Mouse (Mus musculus) left cerebral cortex, postnatal 14 days (tissue): ENCODE results near the gene Apbb1. TPM values are rescaled to one million over a fixed set of nuclear protein-coding genes. Genes with fewer than 3 reads are reported as not detected.

Experiments used
- DNase-seq, 2 experiments: peaks; one replicate each; pipeline ENCODE4 v3.0.0; 2021 to 2022; ENCODE audit warnings: low spot score in 2 of 2, mixed read lengths in 1 of 2
- intact Hi-C: fragments of 180-260 bp; cut with DNase I; formaldehyde crosslinking; loops from one replicate; pipeline ENCODE4 v1.15.1; 2025
- long read RNA-seq, 2 experiments: library from polyadenylated mRNA; stranded (forward); transcript quantifications; one replicate each; pipeline ENCODE4 v2.0.0; 2021
- total RNA-seq, 2 experiments: library from RNA; stranded (reverse); gene quantifications; 2 replicates each; pipeline ENCODE4 v1.2.3; 2021

The Apbb1 gene
- total RNA-seq = 100 to 1,000 TPM; 450 to 459 TPM
- long read RNA-seq, experiment 1, transcript Apbb1-201 (13 exons, 2,530 nt) = minor isoform, 29 of 976 reads
- long read RNA-seq, experiment 1, transcript Apbb1-205 (13 exons, 1,630 nt) = minor isoform, 10 of 976 reads
- long read RNA-seq, experiment 1, transcript Apbb1-214 (14 exons, 2,878 nt) = major isoform, 91 of 976 reads
- long read RNA-seq, experiment 1, partial matches to known transcripts = 68 of 976 reads
- long read RNA-seq, experiment 1, other reads (novel, unspliced or antisense) = 775 of 976 reads
- long read RNA-seq, experiment 2, transcript Apbb1-201 (13 exons, 2,530 nt) = minor isoform, 18 of 844 reads
- long read RNA-seq, experiment 2, transcript Apbb1-217 (14 exons, 2,712 nt) = minor isoform, 9 of 844 reads
- long read RNA-seq, experiment 2, transcript Apbb1-214 (14 exons, 2,878 nt) = major isoform, 58 of 844 reads
- long read RNA-seq, experiment 2, partial matches to known transcripts = 44 of 844 reads
- long read RNA-seq, experiment 2, other reads (novel, unspliced or antisense) = 713 of 844 reads

DNA sequence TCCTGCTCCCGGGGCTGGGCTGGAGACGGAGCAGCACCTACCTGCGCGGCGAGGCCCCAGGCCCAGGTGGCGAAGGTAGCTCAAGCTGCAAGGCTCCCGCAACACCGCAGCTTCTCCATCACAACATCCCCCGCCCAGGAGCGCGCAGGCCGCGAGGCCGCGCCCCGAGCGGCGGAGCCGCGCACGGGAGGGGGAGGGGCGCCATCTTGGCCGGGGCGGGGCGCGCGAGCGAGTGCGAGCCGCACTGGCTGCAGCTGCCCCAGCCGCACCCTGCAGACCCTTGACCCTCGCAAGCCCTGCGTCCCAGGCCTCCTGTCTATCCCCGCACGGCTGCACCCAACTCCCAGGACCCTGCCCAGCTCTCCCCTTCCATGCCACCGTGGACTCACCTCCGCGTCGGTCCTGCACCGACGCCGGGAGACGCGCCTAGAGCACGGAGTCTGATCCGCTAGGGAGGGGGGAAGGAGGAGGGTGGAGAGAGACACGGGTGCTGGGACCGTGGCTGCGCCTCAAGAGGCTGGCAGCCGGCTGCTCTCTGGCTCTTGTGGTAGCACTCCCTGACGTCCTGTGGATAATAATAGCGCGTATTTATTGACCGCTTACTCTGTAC is at the start of gene Apbb1:
Gene Apbb1 (minus strand): TSS at position 560 of the 610 bp plus-strand sequence.
- DNase-seq = peak; percentile 71 to 76
- intact Hi-C loops = no loop called here

DNA sequence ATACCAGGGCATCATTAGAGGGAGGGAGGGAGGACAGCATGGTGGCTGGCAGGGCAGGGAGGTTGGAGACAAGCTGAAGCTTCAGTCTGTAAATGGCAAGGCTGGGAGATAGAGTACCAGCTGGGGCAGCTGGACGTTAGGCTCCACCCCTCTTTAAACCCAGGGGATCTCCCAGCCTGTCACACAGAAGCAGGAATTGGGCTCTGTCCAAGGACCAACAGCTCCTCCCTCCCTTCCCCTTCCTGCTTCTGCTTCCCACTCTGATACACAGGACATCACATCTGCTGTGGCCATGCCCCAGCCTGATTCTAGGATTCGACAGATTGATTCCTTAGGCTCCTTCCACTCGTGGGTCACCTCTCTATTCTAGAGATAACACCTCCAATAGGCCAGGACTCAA is 47.2 kb upstream of the Apbb1 start:
- intact Hi-C loops = no loop called here
- peak; percentile 53 to 69 for DNase-seq

DNA sequence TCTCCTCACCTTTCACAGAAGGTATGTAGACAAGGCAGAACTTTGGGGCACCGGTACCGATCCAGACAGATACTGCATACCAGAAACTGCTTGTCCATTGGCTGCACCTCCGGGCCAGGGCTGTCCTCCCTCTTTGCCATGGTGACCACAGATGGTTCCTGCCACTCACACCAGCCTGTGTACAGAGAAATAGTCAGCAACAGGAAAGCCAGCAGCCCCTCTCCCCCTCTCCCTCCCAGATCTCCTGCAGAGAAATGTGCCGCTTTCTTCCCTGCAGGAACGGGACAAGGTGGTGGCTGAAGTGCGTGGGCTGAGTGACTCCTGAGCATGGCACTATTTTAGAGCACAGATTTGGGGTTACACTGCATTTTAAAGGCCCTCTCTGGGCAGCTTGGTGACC is 43.9 kb upstream of the Apbb1 start:
- no peak for DNase-seq
- intact Hi-C loops = no loop called here

DNA sequence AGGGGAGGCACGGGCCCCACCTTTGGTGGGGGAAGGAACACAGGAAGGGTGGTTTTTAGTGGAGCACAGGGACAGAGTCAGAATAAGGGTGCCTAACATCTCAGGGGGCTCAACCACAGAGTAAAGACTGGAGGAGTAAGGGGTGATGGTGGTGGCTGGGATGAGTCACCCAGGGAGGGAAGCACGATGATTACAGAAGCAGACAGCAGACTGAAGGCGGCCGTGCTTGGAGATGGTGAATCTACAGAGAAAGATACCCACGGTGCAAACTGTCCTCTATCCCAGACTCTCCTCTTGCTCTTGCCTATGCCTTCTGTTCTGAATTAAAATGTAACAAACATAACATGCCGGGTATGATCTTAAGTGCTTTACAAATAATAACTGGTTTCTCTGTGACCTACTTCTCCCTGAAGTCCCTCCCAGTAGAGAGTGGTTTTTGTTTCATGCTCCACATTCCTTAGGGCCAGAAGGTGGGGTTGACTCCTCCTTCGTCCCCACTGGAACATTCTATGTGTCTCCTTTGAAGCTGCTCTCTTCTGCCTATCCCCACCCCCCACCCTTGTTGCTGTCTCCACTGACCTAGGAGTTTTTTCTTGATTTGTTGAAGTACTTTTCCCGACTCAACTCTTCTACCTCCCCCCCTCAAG is 40.3 kb upstream of the Apbb1 start:
- intact Hi-C loops = no loop called here
- DNase-seq = no peak

DNA sequence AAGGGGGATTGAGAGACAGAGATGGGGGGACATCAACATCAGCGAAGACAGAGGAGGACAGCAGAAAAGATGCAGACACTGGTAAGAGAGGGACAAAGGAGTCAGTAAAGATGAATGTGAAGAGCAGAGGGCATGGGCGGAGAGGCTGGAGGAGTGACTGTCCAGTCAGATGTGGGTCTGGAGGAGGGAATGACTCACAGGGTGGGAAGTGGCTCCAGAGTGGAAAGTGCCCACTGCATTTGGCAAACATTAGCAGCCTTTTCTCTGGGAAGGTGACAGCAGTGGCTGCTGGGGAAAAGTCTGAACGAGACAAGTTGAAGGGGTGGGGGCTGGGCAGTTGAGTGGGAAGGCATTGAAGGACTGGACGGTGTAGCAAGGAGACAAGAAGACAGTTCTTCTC is 39.6 kb upstream of the Apbb1 start:
- DNase-seq = no peak
- intact Hi-C loops = no loop called here

DNA sequence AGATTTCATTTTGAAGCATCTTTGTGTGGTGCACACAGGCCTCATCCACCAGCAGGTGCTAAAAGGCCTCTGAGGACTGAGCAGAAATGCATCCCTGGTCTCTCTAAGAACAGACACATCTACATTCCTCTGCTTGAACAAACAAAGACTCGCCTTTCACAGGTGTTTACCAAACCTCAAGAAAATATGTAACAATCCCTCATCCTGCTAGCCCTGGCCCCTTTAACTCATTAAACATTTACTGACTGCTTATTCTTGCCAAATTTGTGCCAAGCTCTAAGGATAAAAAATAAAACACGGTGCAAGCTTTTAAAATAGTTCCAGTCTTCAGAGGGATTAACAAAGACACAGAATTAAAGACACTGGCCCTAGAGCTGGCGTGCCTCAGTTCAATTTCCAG is 38.2 kb upstream of the Apbb1 start:
- DNase-seq = no peak
- intact Hi-C loops = no loop called here

DNA sequence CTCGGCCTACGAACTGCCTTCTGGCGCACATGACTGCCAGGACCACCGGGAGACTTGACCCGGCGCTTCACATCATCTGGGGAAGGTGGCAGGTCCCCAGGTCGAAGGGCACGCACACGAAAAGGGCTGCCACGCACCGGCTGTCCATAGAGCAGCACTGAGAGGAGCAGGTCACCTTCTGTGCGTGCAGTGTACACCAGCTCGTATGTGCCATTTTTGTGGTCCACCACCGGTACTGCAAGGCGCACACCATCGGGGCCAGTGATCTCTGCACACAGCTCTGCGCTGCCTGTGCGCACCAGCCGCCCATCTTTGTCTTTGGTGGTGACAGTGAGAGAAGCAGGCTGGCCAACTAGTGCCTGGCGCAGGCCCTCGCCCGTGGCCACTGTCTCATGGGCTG is 36.4 kb upstream of the Apbb1 start:
- intact Hi-C loops = no loop called here
- DNase-seq = no peak

DNA sequence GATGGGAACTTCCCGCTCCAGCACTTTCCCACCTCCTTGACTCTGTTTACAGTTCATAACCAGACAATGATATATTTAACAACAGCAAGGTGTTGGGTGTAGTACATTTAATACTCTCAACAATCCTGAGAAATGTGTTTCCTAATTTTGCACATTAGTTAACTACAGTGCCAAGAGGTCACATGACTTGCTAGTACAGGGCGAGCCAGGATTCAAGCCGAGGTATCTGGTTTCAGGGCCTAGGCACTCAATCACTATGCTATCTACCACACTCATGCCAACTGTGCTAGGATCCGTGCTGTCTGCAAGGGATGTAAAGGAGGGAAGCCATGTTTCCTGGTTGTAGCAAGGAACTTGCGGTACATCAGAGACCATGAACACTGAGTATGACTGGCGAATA is 35.1 kb upstream of the Apbb1 start:
- no peak for DNase-seq
- intact Hi-C loops = no loop called here

DNA sequence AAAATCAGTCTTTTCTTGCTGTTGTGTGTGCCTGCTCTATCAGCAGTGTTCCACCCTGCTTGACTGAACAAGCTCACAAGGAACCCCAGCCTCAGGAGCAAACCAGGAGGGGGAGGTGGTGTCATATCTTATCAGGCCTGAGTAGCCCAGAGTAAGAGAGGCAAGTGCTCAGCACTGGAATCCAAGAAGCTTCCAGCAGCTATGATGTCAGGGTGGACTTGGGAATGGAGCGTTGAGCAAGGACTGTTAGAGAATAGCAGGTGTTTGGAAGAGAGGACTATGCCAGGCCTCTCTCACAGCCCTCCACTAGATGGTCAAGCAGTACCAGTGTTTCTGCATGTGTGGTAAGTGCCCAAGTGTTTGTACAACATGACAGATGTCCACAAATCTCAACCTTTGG is 34.3 kb upstream of the Apbb1 start:
- intact Hi-C loops = no loop called here
- DNase-seq = no peak

DNA sequence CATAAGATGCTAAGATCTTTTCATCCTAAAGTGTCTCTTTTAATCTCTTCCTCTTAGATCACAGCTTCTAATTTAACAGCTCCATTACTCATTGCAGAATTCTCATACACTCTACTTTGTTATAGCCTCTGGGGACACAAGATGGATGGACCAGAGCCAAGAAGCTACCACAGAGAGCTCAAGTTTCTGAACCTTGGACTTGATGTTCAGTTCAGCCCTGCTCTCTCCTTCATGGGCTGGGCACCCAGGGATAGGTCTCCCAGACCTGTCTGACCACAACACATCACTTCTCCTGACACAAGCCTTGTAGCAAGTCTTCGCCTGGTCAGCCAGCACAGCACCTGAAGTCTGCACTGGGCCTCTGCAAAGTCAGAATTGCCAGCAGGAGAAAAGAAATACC is 32.9 kb upstream of the Apbb1 start:
- intact Hi-C loops = loop anchor here (1.0 kb wide), 1 partner anchor 17 kb away; no protein-coding TSS in a partner anchor
- no peak for DNase-seq

DNA sequence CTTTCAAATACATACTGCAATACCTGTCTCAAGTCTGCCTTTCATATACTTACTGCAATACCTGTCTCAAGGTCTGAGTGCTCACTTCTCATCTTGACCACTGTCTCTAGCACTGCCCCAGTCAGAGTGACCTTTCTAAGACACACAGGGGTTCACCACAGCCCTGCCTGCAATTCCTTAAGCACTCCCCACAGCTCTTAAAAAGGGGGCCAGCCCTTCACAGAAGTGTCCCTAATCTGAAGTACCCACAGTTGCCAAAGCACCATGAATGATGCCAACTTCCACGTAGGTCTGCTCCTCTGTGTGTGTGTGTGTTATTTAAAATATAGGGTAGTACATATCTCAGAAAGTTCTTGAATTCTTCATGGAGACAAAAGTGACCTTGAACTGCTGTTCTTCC is 30.3 kb upstream of the Apbb1 start:
- intact Hi-C loops = no loop called here
- DNase-seq = no peak

DNA sequence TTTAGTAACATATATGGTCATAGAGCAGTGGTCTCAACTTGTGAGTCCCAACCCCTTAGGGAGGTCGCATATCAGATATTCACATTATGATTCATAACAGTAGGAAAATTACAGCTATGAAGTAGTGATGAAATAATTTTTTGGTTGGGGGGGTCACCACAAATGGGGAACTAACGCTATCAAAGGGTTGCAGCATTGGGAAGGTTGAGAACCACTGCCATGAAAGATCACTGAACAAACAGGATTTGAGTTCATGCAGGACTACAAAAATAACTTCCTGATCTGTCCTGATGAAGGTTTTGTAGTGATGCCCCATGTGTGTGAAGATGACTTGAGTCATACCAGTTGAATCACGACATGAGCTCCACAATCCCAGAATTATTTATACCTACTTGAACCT is 27.0 kb upstream of the Apbb1 start:
- intact Hi-C loops = no loop called here
- DNase-seq = no peak

DNA sequence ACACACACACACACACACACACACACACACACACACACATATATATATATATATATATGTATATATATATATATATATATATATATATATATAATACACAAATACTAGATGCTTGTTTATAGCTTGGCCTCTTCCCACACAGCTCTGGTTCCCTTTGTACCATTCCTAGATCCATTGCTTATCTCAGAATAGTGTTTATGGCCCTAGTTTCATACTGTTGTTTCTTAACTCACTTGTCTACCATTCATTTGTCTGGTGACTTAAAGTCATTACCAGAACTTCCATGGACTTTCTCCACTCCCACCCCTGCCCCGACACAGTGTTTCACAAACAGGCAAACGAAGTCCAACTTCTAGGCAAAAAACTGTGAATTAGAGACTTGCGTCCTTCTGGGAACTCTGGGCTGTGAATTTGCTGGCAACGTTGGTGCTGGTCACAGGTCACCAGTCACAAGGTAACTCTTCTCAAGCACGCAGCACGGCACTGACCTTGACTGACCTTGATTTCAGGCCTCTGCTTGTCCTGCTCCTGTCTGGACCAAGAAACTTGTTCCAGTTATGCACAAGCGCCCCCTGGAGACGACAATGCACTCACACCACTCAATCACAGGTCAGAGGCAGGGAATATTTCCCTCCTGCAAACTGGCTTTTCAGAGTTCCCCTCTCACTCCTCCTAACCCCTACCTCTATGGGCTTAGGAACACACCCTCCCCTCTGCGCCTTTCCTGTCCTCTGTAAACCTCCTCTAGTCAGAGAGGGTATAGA is 21.6 kb upstream of the Apbb1 start:
- intact Hi-C loops = loop anchor here (5.0 kb wide), 1 partner anchor 51 kb away; the partner anchor contains the start of gene Smpd1
- DNase-seq = peak; percentile 48 to 72

DNA sequence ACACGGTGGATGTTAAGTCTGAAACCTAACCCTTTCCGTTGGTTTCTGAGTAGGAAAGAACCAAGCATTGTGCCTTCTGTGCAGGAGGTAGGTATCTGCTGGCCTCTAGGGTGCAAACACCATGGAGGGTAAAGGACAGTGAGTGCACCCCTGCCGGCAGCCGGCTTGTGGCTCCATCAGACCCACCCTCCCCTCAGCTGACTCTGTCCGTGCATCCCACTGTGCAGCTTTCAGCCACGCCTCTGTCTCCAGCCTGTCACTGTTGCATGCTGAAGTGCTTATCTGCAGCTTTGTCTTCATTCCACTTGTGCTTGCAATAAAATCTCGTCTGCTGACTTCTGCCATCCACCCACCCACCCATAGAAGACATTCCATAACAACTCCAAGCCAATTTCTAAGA is 8.6 kb upstream of the Apbb1 start:
- DNase-seq = no peak
- intact Hi-C loops = no loop called here

DNA sequence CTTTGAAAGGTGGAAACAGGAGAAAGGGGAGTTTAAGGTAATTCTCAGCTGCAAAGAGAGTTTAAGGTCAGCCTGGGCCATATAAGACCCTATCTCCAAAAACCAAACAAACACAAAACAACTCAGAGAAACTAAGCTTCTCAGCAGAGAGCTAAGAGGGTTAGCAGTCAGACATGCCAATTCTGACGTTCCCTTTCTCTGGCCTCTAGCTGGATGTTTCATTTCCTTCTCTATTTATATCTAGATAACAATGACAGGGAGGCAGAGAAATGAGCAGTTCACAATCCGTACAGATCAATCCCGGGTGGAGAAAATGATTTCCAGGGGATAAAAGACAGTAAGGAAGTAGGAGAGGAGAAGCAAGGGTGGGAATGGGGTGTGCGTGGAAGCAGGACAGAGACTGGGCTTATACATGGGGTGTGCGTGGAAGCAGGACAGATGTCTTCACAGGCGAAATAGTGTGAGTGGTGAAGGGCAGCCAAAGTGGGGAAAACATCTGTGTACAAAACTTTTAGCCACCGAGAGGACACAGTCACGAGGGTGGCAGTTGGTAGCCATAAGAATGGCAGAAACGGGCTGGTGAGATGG is 7.0 kb upstream of the Apbb1 start:
- DNase-seq = no peak
- intact Hi-C loops = no loop called here

DNA sequence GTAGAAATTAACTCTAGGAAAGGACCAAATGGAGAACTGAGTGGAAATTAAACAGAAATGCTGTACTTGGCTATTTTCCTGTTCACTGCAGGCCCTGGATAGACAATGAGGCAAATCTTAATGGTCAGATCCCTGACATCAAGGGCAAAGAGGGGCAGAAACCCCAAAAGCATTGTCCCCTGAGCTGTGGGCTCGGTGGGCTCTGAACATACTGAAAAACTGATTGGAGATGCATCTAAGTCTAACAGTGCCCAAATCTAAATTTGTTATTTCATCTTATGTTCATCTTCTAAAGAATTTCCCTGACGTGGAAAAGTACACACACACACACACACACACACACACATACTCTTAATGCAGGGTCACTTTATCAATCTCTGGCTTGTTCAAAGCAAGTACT is 506 bp upstream of the Apbb1 start:
- intact Hi-C loops = no loop called here
- no peak for DNase-seq

DNA sequence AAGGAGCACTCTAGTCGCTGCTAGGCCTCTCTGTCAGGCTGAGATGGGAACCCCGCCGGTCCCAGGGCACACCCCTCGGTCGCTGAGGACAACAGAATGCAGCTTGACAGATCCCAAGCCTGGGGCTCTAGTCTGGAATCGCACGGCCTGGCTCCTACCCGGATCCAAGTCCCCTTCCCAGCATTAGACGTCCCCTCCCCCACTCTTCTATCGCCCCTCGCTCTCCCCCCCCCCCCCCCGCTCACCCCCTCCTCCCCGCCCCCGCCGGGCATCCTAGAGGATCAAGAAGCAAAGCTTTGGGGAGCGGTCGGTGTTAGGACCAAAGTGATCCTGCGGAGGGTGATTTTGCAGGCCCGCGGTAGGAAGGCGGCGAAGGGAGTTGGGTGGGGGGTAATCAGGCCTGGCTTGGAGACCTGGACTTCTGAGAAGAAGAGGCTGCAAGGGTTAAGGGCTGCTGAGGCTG is 795 bp downstream of the Apbb1 start:
- DNase-seq = no peak
- intact Hi-C loops = no loop called here

DNA sequence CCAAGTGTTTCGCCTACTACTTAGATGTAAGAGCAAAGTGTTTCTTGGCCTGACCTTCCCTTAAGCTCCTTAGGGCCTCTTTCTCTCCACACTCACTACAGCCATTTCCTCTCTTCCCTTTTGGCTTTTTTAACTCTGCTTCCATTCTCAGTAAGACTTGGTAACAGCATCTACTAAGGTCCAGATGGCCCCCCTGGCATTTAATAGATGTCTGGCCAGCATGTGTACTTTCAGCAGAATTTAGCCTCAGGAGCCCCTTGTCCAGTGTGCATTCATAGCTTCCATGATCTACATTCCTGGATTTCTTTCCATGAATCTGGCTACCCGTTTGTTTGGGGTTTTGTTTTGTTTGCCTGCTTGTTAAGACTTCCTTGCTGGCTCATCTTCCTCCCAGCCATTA is 3.0 kb downstream of the Apbb1 start:
- no peak for DNase-seq
- intact Hi-C loops = no loop called here

DNA sequence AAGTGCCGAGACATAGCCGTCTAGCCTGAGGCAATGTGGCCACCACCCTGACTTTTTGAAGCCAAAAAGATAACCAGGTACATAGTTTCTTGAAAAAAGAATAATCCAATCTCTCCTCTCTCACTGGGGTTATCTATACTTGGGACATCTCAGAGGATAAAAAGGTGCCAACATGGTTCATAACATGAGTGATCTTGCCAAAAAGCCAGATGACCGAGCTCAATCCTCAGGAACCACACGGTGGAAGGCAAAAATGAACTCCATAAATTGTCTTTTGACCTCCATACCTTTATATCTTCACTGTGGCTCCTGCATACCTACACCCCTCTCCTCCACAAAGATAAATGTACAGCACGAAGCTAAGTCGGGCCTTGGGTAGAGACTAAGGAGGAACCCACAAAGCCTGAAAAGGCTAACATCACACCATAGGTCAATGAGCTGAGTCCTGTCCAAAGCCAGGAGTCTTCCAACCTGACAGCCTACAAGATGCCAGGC is 4.0 kb downstream of the Apbb1 start:
- no peak for DNase-seq
- intact Hi-C loops = no loop called here
